Mouse (Mus musculus) megakaryocyte, adult 5-6 weeks (primary cell): Measurements from ENCODE around the gene Ak3. TPM values are rescaled to one million over a fixed set of nuclear protein-coding genes. Genes with fewer than 3 reads are reported as not detected.

ENCODE experiments used
- ATAC-seq: 2 replicates; pipeline ENCODE4 v1.8.0; 2016; ENCODE audit warnings: mild to moderate bottlenecking, inconsistent platforms; ENCODE audit not compliant: poor library complexity, severe bottlenecking
- total RNA-seq, 2 experiments: library from RNA; stranded (forward) in 1 of 2; stranded (reverse) in 1 of 2; fragments of 153-499, 151-499 nt in 1 of 2; fragments of 221-1000, 200-1000 nt in 1 of 2; gene quantifications; 2 replicates each; pipeline versions ENCODE4 v1.2.3 to v1.2.4; 2015 to 2017

The Ak3 gene
- total RNA-seq, 2 experiments from 2014 or later: 18.2 to 30.7 TPM

DNA sequence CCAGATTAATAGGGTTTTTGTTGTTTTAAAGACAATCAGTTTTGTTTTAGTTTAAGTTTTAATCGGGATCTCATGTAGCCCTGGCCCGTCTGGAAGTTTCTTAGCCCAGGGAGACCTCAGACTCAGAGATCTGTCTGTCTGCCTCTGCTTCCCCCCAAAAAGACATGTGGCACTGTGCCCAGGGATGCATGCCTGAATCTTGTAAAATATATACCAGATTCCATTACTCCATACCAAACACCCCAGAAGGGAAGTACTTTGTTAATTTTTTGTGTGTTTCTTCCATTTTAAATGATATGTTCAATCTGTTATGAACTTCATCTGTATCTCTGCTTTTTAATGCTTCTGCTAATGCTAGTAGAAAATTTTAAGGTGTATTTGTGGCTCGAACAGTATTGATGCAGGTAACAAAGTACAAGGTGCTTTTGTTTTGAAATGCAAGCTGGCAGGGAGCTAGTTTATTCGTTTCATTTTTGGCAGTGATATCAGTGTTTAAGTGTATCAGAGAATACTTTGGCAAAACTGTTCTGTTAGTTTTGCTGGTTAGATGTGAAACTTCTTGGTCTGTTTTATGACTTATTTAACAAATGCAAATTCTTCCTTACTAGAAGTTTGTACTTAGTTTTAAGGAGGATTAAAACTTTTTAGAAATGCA lies 49.7 kb downstream of the Ak3 start:
- no peak for ATAC-seq

DNA sequence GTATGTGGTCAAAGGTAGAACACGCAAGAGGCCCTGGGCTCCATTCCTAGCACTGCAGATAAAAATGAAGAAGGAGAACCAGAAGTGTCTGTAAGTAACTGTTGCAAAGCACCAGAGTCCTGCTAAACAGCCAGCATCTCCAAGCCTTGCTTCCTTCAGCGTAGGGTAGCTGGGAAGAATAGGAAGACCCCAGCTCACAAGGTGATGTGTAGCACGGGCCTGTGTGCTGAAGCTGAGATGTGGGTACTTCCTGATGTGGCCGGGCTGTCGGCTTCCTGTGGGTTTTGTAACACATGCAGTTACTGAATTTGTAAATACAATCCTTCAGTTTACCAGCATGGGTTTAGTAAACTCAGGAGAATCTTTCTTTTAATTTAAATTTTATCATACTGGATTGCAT lies 52.4 kb downstream of the Ak3 start:
- ATAC-seq: peak; percentile 46; the same call in 1 of the 2 replicates

DNA sequence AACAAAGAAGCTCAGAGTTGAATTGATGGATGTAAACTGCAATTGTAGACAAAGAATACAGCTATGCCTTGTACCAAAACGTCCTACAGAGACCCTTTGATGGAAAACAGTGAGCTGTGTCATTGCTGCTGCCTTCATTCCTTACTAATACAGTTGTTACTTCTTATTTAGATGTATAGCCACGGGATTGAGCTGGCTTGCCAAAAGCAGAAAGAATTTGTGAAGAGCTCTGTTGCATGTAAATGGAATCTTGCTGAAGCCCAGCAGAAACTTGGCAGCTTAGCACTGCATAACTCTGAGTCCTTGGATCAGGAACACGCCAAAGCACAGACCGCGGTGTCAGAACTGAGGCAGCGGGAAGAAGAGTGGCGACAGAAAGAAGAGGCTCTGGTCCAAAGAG lies 52.9 kb downstream of the Ak3 start:
- no peak for ATAC-seq

DNA sequence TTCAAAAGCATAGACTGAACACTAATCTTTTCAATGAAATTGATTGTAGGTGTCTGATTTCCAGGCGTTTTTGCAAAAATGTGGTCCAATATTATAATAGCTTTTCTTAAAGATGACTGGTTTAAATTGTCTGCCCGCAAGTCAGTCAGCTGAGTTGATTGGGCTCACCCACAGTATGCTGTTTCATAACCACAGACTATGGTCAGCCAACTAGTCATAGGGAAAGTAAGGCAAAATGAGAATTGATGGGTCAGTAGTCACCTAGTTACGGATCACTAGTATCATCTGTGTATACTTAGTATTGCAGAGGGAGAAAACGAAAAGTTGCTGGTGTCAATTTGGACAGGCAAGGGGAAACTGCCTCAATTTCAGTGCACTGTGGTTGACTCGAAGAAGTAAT lies 56.4 kb downstream of the Ak3 start:
- no peak for ATAC-seq

DNA sequence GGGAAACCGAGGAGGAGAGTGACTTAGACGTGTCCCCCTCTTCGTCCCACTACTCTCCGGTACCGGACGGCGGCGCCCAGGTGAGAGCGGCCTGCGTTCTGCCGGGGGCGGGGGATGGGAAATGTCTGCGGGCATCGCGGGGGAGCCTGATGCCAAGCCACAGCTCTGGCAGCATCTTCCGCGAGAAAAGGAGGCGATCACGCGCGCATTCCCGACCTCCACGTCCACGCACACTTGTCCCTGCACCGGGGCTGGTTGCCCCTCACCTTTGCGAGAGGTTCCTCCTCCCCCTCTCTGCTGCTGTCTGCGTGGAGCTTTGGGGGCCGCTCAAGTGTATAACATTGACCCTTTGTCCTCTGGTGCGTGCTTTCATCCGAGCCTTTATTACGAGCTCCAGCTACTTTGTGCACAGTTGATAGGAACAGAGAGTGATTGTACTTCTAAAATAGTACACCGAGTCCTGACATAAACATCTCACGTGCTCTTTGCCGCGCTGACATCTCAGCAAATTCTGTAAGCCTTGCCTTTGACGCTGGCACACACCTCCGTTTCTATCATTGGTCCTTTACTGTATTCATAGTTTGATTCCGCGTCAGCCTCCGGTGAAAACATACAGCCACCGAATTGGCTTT lies 57.1 kb downstream of the Ak3 start:
- peak; percentile 25 for ATAC-seq

DNA sequence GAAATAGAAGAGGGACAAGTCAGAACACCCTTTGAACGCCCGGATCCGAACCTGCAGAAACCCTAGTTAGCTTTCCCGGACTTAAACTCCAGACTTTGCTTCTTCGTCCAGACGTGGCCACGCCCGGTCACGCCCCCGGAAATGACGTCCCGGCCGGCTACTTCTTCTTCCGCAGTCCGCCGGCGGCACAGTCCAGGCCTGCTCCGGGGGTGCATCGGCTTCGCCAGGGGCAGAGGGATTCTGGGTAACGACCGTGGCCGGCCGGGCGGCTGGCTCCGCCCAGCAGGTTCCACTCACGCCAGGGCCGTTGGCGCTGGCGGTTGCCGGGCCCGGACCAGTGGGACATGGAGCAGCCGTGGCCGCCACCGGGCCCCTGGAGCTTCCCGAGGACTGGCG lies 57.6 kb downstream of the Ak3 start, which contains the start of gene Cdc37l1:
TSS of gene Cdc37l1 (plus strand) at position 159 of the 396 bp plus-strand sequence.
- ATAC-seq: peak; percentile 99

DNA sequence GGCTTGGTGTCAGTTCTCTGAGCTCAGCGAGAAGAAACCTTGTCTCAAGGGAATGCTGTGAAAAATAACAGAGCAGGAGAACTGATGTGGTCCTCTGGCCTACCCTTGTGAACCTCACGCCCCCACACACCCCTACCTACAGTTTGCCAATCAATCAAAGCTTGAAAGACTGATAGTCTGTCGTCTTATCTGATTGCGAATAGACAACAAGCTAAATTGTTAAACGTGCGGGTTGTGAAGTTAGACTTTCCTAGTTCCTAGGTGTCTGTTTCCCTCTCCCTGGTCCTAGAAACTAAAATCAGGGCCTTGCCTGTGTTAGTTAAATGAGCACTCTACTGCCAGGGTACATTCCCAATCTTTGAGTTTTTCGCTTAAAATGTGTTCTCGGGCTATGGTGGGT lies 58.2 kb downstream of the Ak3 start:
- no peak for ATAC-seq

DNA sequence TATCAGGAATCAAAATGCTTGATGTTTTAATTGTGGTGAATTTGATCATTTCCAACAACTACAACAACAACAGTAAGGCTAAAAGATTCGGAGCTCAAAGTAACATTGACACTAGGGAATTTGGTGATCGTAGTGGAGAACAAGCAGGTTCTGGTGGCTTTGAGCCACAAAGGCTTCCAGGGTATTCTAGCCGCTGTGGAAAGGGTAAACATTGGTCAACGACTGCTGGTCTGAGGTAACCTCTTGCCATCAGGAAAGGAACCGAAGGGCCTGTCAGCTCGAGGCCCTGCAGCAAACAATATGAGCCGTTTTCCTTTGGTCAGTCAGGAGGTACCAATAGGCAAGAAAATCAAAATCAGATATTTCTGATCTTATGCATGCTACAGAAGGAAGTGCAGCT lies 65.1 kb downstream of the Ak3 start:
- ATAC-seq: no peak

DNA sequence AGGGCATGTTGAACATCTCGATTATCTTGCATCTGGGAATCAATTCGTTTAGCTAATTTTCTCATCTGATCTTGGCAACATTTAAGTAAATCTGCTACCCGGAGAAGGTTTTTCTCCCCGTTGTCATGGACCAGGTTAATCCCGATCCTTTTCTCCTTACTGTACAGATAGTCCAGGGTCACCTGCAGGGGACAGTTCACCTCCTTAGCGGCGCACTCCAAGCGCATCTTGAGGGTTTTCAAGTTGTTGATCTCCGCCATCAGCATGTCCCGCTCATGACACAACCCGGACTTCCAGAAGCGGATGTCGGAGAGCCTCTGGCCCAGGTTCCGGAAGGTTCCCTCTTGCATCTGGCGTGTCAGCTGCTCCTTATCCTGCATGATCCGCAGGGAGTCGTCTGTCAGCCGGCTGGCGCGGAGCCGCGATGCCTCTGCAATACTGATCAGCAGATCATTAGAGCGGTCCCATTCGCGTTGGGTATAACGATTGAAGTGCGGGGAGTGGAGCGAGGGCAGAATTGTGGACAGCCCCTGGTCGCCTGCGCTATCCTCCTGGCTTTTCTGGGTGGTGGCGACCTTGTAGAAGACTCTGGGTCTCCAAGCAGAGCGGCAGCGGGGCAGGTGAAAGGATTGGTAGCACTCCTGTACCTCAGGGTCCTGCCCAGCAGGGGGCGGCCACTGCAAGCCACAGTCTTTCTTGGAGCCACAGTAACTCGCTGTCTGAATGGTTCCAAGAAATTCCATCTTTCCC lies 72.7 kb downstream of the Ak3 start:
- peak; percentile 98 for ATAC-seq

Other genes starting within 250 kb of the Ak3 start
- not detected in 2 replicates for gene Slc1a1, start 212.9 kb downstream of the Ak3 start, total RNA-seq (2015)
- not detected in 2 replicates for gene Slc1a1, start 212.9 kb downstream of the Ak3 start, total RNA-seq (2017)
- gene Plpp6, start 84.0 kb downstream of the Ak3 start, total RNA-seq (2015): 15.6 and 16.1 TPM in 2 replicates
- 6.7 and 7.2 TPM in 2 replicates for gene Plpp6, start 84.0 kb downstream of the Ak3 start, total RNA-seq (2017)
- 0.11 TPM in 1 of 2 replicates, not detected in the other for gene 4430402I18Rik, start 80.2 kb downstream of the Ak3 start, total RNA-seq (2015)
- gene 4430402I18Rik, start 80.2 kb downstream of the Ak3 start, total RNA-seq (2017): 0.11 TPM in 1 of 2 replicates, not detected in the other
- gene Cdc37l1, start 57.6 kb downstream of the Ak3 start, total RNA-seq (2015): 25.6 and 33.3 TPM in 2 replicates
- gene Cdc37l1, start 57.6 kb downstream of the Ak3 start, total RNA-seq (2017): 28.3 and 39.9 TPM in 2 replicates
- gene Rcl1, start 53.4 kb upstream of the Ak3 start, total RNA-seq (2015): 3.2 and 5.0 TPM in 2 replicates
- 11.7 TPM in 2 replicates for gene Rcl1, start 53.4 kb upstream of the Ak3 start, total RNA-seq (2017)
- 74.6 and 82.1 TPM in 2 replicates for gene Jak2, start 203.9 kb upstream of the Ak3 start, total RNA-seq (2015)
- gene Jak2, start 203.9 kb upstream of the Ak3 start, total RNA-seq (2017): 80.8 and 83.2 TPM in 2 replicates